Mouse (Mus musculus): ENCODE results near the gene Eln.

The Eln gene

DNA sequence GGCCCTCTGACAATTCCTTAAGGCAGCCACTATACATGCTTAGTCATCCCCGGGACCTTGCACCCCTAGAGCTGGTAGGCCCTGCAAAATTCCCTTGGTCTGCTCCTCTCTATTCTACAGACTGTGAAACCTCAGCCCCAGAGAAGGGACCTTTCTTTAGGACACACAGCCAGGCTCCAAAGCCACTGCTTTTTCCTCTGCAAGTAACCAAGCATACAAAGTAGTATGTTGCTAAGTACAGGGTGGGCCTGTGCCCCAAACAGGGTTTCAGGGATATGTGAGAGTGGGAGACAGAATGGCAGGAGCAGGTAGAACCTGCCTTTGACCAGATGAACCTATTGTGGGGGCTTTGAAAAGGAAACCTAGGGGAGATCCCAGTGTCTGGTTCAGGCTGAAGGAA lies 59.9 kb downstream of the Eln start:
- no peak for DNase-seq (ENCODE audit: low read depth in 1 of 2, low spot score in 2 of 2)

GRCm38 (mm10) chr5:134686541-134686940 lies 60.6 kb downstream of the Eln start:
- DNase-seq (ENCODE audit: low read depth in 1 of 2, low spot score in 2 of 2) = no peak

DNA sequence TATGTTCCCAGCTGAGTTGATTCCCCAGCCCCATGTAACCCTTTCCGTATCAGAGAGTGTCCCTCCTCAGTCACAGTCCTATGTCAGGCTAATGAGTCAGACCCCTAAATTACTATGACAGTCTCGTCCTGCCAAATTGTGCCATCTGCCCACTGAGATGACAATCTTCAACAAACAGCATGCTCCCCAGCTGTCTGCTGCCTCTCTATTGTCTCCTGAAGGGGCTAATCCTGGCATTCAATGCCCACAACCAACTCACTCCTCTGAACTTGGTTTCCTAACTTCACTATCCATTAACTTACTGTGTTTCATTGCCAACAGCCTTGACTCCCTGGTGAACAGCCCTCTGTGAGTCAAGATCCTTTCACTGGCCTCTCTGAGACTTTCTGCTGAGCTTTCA lies 62.7 kb downstream of the Eln start:
- no peak for DNase-seq (ENCODE audit: low read depth in 1 of 2, low spot score in 2 of 2)

DNA sequence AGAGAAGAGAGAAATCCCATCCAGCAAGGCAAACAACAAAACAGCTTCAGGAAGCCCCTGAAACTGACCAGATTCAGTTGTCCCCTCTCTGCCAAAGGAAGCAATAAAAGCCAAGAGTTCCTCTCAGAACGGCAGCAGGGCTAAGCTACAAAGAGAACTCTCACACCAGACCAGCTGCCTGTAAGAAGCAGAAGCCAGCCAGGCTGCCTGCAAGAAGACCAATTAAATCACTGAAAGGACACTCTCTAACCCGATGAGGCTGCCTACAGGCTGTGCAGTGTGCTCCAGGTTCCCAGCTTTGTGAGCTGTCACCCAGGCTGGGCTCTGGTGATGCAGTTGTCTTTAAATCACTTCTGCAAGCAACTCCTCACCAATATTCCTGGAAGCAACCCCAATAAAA lies 63.3 kb downstream of the Eln start:
- DNase-seq (ENCODE audit: low read depth in 1 of 2, low spot score in 2 of 2) = no peak

GRCm38 (mm10) chr5:134680238-134680637 lies 66.9 kb downstream of the Eln start:
- DNase-seq (ENCODE audit: low read depth in 1 of 2, low spot score in 2 of 2) = no peak

DNA sequence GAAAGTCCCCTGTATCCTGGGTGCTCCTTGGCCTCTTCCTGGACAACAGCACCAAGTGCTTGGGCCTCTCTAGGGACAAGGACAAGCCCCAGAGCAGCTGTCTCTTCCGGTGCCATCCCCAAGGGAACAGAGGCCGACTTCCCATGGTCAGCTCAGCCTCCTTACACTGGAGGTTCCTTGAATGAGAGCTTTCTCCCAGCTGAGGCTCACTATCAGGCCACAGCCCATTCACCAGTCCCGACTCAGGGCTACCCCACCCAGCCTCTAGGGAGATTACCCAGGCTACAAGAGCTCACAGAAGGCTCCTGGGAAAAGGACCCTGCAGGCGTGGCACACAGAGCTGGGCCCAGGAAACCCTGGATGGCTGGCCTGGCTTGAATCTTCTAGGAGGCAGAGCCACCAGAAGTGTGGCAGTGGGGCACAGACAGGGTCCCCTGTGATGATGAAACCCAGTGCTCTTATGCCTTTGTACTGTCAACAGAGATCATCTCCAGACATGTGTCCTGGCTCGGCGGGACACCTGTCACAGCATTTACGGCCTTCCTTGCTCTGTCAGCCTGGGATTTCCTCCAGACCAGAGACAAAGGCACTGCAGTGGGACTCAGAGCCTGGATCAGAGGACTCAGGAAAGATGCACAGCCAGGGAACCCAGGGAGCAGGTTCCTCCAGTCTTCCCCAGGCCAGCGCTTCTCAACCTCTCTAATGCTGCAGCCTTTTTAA lies 68.1 kb downstream of the Eln start:
- no peak for DNase-seq (ENCODE audit: low read depth in 1 of 2, low spot score in 2 of 2)

DNA sequence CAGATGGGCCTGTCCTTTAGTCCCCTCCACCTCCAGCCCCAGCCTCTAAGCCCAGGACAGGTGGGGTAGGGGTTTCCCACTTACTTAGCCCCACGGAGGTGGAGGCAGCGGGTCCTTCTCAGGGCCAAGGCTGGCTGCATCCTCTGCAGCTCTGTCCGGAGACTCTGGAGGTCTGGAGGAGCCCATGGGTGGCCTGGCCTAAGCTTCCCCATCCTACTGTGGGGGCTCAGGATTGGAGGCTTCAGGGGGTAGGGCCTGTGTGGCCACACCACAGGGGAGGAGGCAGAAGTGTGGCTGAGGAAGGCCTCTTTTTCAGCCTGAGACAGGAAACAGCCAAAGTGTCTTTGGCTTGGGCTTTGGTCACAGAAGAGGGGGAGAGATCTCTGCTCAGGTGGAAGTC lies 69.1 kb downstream of the Eln start:
- DNase-seq (ENCODE audit: low read depth in 1 of 2, low spot score in 2 of 2) = peak in 1 of 2 experiments; percentile 38

- DNase-seq (ENCODE audit: low read depth in 1 of 2, low spot score in 2 of 2) = no peak
These were observed 69.6 kb downstream of the Eln start for GRCm38 (mm10) chr5:134677491-134677890.

- peak; percentile 31 to 45 for DNase-seq (ENCODE audit: low read depth in 1 of 2, low spot score in 2 of 2)
These were observed 71.0 kb downstream of the Eln start for GRCm38 (mm10) chr5:134675956-134676759.

GRCm38 (mm10) chr5:134674977-134675376 lies 72.1 kb downstream of the Eln start:
- no peak for DNase-seq (ENCODE audit: low read depth in 1 of 2, low spot score in 2 of 2)

GRCm38 (mm10) chr5:134672611-134673010 lies 74.5 kb downstream of the Eln start:
- no peak for DNase-seq (ENCODE audit: low read depth in 1 of 2, low spot score in 2 of 2)

- no peak for DNase-seq (ENCODE audit: low read depth in 1 of 2, low spot score in 2 of 2)
These were observed 75.0 kb downstream of the Eln start for GRCm38 (mm10) chr5:134672198-134672516.

DNA sequence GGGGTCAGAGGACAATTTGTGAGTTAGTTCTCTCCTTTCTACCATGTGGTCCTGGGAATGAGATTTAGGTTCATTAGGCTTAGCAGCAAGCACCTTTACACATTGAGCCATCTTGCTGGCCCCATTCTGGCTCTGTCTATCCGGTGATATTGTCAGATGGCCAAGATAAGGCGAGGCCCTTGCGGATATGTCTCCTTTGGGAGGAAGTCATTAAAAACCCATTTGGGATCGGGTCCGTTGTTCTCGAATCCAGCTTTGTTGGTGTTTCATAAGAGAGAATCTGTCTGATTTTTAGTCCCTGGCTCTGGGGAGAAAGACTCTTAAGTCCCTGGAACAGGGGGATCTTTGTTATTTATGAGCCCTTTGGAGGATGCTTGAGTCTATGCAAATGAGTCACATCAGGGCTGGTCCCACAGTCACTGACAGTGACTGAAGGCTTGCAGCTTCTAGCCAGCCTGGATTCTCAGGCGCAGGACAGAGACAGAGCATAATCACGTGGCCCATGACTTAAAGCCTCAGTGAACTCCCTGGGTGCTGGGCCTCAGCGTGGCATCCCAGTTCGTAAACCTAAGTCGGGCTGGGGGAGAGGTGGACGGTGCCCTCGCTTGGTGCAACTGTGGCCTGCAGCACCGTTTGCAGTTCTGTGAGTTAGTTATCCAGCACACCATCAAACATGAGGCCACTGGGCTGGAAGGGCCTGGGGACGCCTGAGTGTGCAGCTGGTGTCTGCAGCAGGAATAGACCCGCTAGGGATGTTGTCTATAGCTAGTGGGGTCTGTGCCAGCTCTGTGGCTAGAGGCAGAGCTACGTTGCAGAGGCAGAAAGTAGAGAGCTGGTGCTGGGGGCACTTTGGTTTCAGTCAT lies 75.6 kb downstream of the Eln start:
- DNase-seq (ENCODE audit: low read depth in 1 of 2, low spot score in 2 of 2) = no peak

DNA sequence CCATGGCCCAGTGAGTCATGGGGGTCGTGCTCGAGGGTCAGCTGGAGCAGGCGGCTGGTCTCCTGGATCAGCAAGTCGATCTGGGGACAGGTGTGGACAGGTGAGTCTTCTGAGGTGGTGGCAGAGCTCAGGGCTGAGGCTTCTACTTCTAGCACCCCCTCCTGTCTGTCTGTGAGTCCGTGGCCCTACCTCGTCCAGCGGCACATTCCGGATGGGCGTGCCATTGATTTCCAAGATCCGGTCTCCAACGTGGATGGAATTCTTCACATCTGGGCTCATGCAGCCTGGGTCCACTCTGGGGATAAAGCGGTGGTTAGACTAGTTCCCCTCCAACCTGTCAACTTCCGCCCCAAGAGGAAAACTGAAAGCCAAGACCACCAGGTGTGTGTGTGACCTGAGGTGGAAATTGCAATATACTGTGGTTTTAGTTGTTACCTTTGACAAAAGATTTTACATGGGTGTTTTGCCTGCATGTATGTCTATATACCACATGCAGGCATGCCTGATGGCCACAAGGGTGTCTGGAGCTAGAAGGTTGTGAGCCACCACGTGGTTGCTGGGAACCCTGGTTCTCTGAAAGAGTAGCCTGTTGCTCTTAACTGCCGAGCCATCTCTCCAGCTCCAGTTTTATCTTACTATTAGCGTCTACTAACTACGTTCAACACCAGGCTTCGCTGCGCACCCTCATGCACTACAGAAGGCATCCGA lies 78.0 kb downstream of the Eln start:
- DNase-seq (ENCODE audit: low read depth in 1 of 2, low spot score in 2 of 2) = no peak

DNA sequence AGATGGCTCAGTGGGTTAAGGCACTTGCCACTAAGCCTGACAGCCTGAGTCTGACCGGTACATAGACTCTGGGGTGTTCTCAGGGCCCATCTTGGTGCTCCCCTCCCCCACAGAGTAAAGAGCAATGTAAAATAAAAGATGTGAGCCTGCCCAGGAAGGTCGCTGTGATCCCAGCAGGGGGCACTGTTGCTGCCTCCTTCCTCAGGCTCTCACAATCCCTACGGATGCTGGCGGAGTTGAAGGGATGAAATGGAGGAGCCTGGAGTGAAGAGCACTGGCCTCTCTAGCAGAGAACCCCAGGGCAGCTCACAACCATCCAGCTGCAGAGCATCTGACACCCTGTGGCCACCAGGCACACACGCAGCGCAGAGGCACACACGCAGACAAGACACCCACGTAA lies 78.6 kb downstream of the Eln start:
- DNase-seq (ENCODE audit: low read depth in 1 of 2, low spot score in 2 of 2) = no peak

- no peak for DNase-seq (ENCODE audit: low read depth in 1 of 2, low spot score in 2 of 2)
These were observed 90.4 kb downstream of the Eln start for GRCm38 (mm10) chr5:134656708-134657107.

Data from monocyte, adult 2 months (primary cell).